Mouse (Mus musculus): ENCODE results near the gene Ppif.

Gene Ppif

GRCm38 (mm10) chr14:25696356-25696755 is 2.4 kb downstream of the Ppif start:
- DNase-seq, result no peak

- DNase-seq, result no peak
Observed at GRCm38 (mm10) chr14:25701986-25702385, 8.0 kb downstream of the Ppif start.

GRCm38 (mm10) chr14:25707691-25708181 is 13.8 kb downstream of the Ppif start:
- DNase-seq, result peak; percentile 70 to 78

GRCm38 (mm10) chr14:25708451-25708850 is 14.5 kb downstream of the Ppif start:
- DNase-seq, result peak; percentile 62 to 68

- no peak for DNase-seq
Observed at GRCm38 (mm10) chr14:25708917-25709316, 15.0 kb downstream of the Ppif start.

GRCm38 (mm10) chr14:25710073-25710472 is 16.1 kb downstream of the Ppif start:
- DNase-seq, result no peak

- no peak for DNase-seq
Observed at GRCm38 (mm10) chr14:25710681-25711080, 16.7 kb downstream of the Ppif start.

GRCm38 (mm10) chr14:25711177-25711576 is 17.2 kb downstream of the Ppif start:
- no peak for DNase-seq

GRCm38 (mm10) chr14:25711602-25712001 is 17.6 kb downstream of the Ppif start:
- DNase-seq, result no peak

GRCm38 (mm10) chr14:25713443-25713842 is 19.5 kb downstream of the Ppif start:
- peak in 1 of 2 experiments; percentile 52 for DNase-seq

- no peak for DNase-seq
Observed at GRCm38 (mm10) chr14:25716528-25716927, 22.6 kb downstream of the Ppif start.

GRCm38 (mm10) chr14:25717718-25718117 is 23.8 kb downstream of the Ppif start:
- no peak for DNase-seq

GRCm38 (mm10) chr14:25718471-25718870 is 24.5 kb downstream of the Ppif start:
- peak; percentile 57 to 66 for DNase-seq

GRCm38 (mm10) chr14:25719371-25719770 is 25.4 kb downstream of the Ppif start:
- DNase-seq, result no peak

GRCm38 (mm10) chr14:25720962-25721707 is 27.2 kb downstream of the Ppif start:
- no peak for DNase-seq

- DNase-seq, result peak; percentile 63 to 71
Observed at GRCm38 (mm10) chr14:25725032-25725497, 31.1 kb downstream of the Ppif start.

- DNase-seq, result peak; percentile 69 to 71
Observed at GRCm38 (mm10) chr14:25725690-25726089, 31.7 kb downstream of the Ppif start.

- peak; percentile 28 to 71 for DNase-seq
Observed at GRCm38 (mm10) chr14:25726226-25727148, 32.5 kb downstream of the Ppif start.

- no peak for DNase-seq
Observed at GRCm38 (mm10) chr14:25727149-25727510, 33.2 kb downstream of the Ppif start.

- no peak for DNase-seq
Observed at GRCm38 (mm10) chr14:25734736-25735716, 41.1 kb downstream of the Ppif start.

- DNase-seq, result no peak
Observed at GRCm38 (mm10) chr14:25736140-25736539, 42.2 kb downstream of the Ppif start.

- DNase-seq, result peak; percentile 63 to 66
Observed at GRCm38 (mm10) chr14:25736589-25736988, 42.6 kb downstream of the Ppif start.

Data from kidney, postnatal 36 days (tissue).